Mouse (Mus musculus) hindbrain, embryonic 15.5 days (tissue): ENCODE measurements around the gene Pnpla6. TPM values are rescaled to one million over a fixed set of nuclear protein-coding genes. Genes with fewer than 3 reads are reported as not detected.

ENCODE experiments used
- ATAC-seq: fragments of 200-750 bp; cut with Nextera tagmentation; 2 replicates; pipeline ENCODE4 v1.8.0; 2017; ENCODE audit warnings: low read depth, moderate number of reproducible peaks, moderate TSS enrichment; ENCODE audit not compliant: low FRiP score
- H3K27ac ChIP-seq: fragments of 300-500 bp; sonication (generic); replicated peaks from 2 replicates; pipeline ENCODE4 v1.5.1; 2015; ENCODE audit warnings: mild to moderate bottlenecking, inconsistent platforms
- H3K27me3 ChIP-seq: fragments of 300-500 bp; sonication (generic); 2 replicates; pipeline ENCODE4 v1.6.1; 2015; ENCODE audit warnings: control low read depth, inconsistent platforms
- H3K36me3 ChIP-seq: fragments of 300-500 bp; sonication (generic); 2 replicates; pipeline ENCODE4 v1.6.1; 2015; ENCODE audit warnings: control low read depth, inconsistent platforms
- H3K4me1 ChIP-seq: fragments of 300-500 bp; sonication (generic); replicated peaks from 2 replicates; pipeline ENCODE4 v1.6.1; 2015; ENCODE audit warnings: control low read depth, inconsistent platforms
- H3K4me2 ChIP-seq: fragments of 300-500 bp; sonication (generic); 2 replicates; pipeline ENCODE4 v1.6.1; 2015; ENCODE audit warnings: moderate library complexity, mild to moderate bottlenecking, inconsistent platforms
- H3K4me3 ChIP-seq: fragments of 300-500 bp; sonication (generic); 2 replicates; pipeline ENCODE4 v1.5.1; 2015; ENCODE audit warnings: mild to moderate bottlenecking, inconsistent platforms
- H3K9ac ChIP-seq: fragments of 300-500 bp; sonication (generic); 2 replicates; pipeline ENCODE4 v1.6.1; 2015; ENCODE audit warnings: inconsistent platforms
- H3K9me3 ChIP-seq: fragments of 300-500 bp; sonication (generic); 2 replicates; pipeline ENCODE4 v1.6.1; 2016; ENCODE audit warnings: control low read depth, inconsistent platforms
- WGBS: fragments of 180-500 bp; shearing (Covaris S2); methylation state at CpG from one replicate; pipeline ENCODE4 v1.1.7; 2015; 5-methylcytosine and 5-hydroxymethylcytosine counted together
- polyA plus RNA-seq: library from polyadenylated mRNA; unstranded; fragments of >200 nt; fragmentation: Nextera tagmentation; extraction: Ambion mirVana; gene quantifications from 2 replicates; pipeline ENCODE4 v1.2.1, GENCODE M21; 2015

Gene Pnpla6
- polyA plus RNA-seq, 1 experiment from 2014 or later: 47.6 TPM

DNA sequence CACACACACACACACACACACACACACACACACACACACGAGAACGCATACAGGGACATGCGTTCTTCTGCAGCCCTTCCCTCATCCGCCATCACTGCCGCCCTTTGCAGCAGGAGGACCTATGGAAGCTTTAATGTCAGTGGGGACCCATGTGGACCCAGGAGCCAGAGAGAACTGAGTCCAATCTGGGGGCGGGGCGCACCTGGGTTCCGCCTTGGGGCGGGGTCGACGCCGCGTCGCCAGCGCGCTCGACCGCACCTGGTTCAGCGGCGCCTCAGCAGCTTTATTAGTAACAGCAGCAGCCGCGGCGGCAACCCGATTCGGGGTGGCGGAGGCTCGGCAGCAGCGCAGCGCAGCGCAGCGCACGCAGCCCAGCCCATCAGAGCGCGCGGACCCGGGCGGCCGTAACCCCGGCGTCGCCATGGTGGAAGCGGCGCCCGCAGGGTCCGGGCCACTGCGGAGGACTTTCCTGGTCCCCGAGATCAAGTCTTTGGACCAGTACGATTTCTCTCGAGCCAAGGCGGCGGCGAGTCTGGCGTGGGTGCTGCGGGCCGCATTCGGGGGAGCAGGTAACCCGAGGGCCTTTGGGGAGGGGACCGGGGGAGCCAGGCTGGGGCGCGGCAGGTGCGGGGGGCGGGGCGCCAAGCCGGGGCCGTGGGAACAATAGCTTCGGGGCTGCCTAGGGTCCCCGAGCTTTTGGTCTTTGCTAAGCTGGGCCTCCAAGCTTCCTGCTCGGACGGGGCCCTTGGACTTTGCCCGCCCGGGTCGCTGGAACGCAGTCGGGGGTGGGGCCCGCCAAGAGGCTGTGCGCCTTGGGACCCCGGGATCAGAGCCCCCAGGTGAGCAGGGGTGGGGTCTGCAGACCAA, 72.4 kb downstream of the Pnpla6 start:
- Histone ChIP-seq H3K9me3 (no peaks in the 10 kb centered on the region), H3K4me3 (peak overlapping the region; percentile 91), H3K27ac (peak overlapping the region; percentile 87), H3K4me1 (no peaks in the 10 kb centered on the region; the same call in 1 of the 2 replicates), H3K4me2 (peak overlapping the region; percentile 67), H3K36me3 (no peaks in the 10 kb centered on the region), H3K27me3 (no peaks in the 10 kb centered on the region), H3K9ac (peak overlapping the region; percentile 94)
- peak; percentile 84 for ATAC-seq
- WGBS: under 1% methylated on average over 74 of the region's 77 CpGs

DNA sequence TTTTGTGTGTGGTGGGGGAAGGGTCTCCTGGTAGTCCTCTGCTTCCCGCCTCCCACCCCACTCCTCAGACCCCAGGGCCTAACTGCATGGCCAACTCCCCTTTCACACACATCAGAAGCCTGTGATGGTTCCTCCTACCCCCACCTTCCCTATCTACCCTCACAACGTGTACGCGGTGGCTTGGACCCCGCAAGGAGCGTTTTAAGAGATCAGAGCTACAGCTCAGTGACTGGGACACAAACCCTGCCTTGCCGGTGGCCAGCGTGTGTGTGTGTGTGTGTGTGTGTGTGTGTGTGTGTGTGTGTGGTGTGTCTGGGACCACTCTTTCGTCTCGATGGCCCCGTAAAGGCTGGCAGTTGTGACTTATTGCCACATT, 73.1 kb downstream of the Pnpla6 start:
- Histone ChIP-seq H3K9ac (peak overlapping the region; percentile 94), H3K4me3 (peak overlapping the region; percentile 91), H3K4me1 (peaks cover 6% of the 10 kb centered on the region), H3K36me3 (no peaks in the 10 kb centered on the region), H3K4me2 (peak overlapping the region; percentile 67), H3K27me3 (no peaks in the 10 kb centered on the region), H3K27ac (peak overlapping the region; percentile 87), H3K9me3 (no peaks in the 10 kb centered on the region)
- peak; percentile 68 for ATAC-seq
- 2% methylated on average over 11 of the region's 11 CpGs for WGBS

DNA sequence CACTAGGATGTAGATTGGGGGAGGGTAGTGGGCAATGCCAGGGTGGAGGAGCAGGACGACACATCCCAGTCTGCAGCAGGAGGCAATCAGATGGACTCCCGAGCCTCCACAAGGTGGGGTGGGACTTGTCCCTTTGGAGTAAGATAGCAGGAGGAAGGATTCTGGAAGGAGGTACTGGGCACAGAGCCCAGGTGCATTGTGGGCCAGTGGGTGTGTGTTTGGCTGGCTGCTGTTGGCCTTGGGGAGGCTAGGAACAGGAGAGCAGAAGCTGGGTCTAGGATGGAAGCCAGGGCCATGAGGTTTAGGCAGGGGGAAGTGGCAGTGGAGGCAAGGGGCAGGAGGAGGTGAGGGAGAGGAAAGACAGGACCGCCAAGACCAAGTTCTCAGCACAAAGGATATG, 78.3 kb downstream of the Pnpla6 start:
- ATAC-seq: no peak
- no peak overlapping the region for H3K4me3 ChIP-seq
- peaks cover 7% of the 10 kb centered on the region; the same call in 1 of the 2 replicates for H3K36me3 ChIP-seq
- H3K9me3 ChIP-seq: no peaks in the 10 kb centered on the region
- peaks cover 14% of the 10 kb centered on the region for H3K4me1 ChIP-seq
- H3K9ac ChIP-seq: no peak overlapping the region
- 65% methylated on average over 3 of the region's 3 CpGs for WGBS
- H3K27ac ChIP-seq: no peak overlapping the region
- no peaks in the 10 kb centered on the region for H3K27me3 ChIP-seq
- H3K4me2 ChIP-seq: no peak overlapping the region

Other genes with a start within 250 kb of the Pnpla6 start
- 52.5 and 55.9 TPM in 2 replicates for gene Insr, start 235.8 kb upstream of the Pnpla6 start, polyA plus RNA-seq
- gene A430078G23Rik, start 162.0 kb upstream of the Pnpla6 start, polyA plus RNA-seq: not detected in 2 replicates
- 10.3 and 11.5 TPM in 2 replicates for gene Arhgef18, start 122.4 kb upstream of the Pnpla6 start, polyA plus RNA-seq
- gene Pex11g, start 47.7 kb upstream of the Pnpla6 start, polyA plus RNA-seq: 4.3 and 4.5 TPM in 2 replicates
- 0.30 and 0.39 TPM in 2 replicates for gene Tex45, start 44.5 kb upstream of the Pnpla6 start, polyA plus RNA-seq
- gene Zfp358, start 22.2 kb upstream of the Pnpla6 start, polyA plus RNA-seq: 64.9 and 72.1 TPM in 2 replicates
- gene Mcoln1, start 14.9 kb upstream of the Pnpla6 start, polyA plus RNA-seq: 102 and 125 TPM in 2 replicates
- gene C330021F23Rik, start 52.6 kb downstream of the Pnpla6 start, polyA plus RNA-seq: 0.54 and 0.66 TPM in 2 replicates
- 43.3 and 51.7 TPM in 2 replicates for gene Camsap3, start 71.9 kb downstream of the Pnpla6 start, polyA plus RNA-seq
- 46.3 and 49.9 TPM in 2 replicates for gene Xab2, start 105.9 kb downstream of the Pnpla6 start, polyA plus RNA-seq
- 83.4 and 97.2 TPM in 2 replicates for gene Pet100, start 106.2 kb downstream of the Pnpla6 start, polyA plus RNA-seq
- 9.5 and 22.9 TPM in 2 replicates for gene Pcp2, start 110.2 kb downstream of the Pnpla6 start, polyA plus RNA-seq
- 38.0 and 45.3 TPM in 2 replicates for gene Stxbp2, start 115.6 kb downstream of the Pnpla6 start, polyA plus RNA-seq
- gene Retn, start 140.4 kb downstream of the Pnpla6 start, polyA plus RNA-seq: 0.42 and 0.78 TPM in 2 replicates
- 0.10 and 0.13 TPM in 2 replicates for gene Mcemp1, start 150.4 kb downstream of the Pnpla6 start, polyA plus RNA-seq
- 23.7 and 24.9 TPM in 2 replicates for gene Fcor, start 157.0 kb downstream of the Pnpla6 start, polyA plus RNA-seq
- 60.2 and 62.3 TPM in 2 replicates for gene Trappc5, start 160.9 kb downstream of the Pnpla6 start, polyA plus RNA-seq
- gene Fcer2a, start 178.8 kb downstream of the Pnpla6 start, polyA plus RNA-seq: 0.13 and 0.34 TPM in 2 replicates
- 0.16 TPM in 1 of 2 replicates, not detected in the other for gene Clec4g, start 205.3 kb downstream of the Pnpla6 start, polyA plus RNA-seq
- gene Cd209a, start 233.6 kb downstream of the Pnpla6 start, polyA plus RNA-seq: 0.12 TPM in 1 of 2 replicates, not detected in the other